Mouse (Mus musculus): ENCODE results near the gene Prss22. TPM values are rescaled to one million over a fixed set of nuclear protein-coding genes. Genes with fewer than 3 reads are reported as not detected.
"Not testable (repeated sequence)": the region's sequence is repeated elsewhere in the genome, so short reads cannot be mapped to it uniquely, and the experiment has no call there.

Gene Prss22
- total RNA-seq, 2 experiments from 2014 or later, result not detected

DNA sequence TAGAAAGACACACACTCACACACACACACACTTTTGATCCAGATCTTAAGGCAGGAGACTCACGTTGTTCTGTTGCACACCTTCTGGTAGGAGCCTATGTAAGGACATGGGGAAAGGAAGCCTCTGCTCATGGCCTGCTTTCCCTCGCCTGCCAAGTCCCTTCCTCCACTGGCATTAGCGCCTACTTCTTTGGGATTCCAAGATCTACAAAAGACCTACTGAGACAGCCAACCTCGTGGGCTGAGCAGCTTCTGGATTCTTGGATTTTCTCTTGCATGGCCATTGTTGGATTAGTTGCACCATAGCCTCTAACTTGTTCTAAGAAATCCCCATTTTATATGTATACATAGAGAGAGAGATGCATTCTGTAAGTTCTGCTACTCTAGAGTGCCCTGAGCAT is 47.1 kb downstream of the Prss22 start:
- DNase-seq; intact Hi-C loops (cut with DNase I): not testable (repeated sequence)

DNA sequence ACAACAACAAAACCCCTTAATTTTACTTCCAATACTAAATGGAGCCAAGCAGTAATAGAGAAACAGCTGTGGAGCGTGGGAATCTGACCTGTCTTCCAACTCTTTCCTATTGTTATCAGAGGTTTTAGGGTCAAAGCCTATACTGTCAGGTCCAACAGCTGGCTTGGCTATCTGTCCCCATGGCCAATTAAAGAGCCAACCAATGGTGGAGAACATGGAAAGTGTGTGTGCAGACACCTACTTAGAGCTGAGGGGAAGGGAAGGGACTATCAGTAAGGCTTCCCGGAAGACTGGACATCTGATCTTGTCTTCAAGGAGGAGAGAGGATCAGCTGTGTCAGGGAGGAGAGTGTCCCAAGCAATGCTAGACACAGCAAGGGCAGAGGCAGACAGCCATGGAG is 48.8 kb downstream of the Prss22 start:
- DNase-seq, result no peak
- intact Hi-C loops (cut with DNase I), result no loop called here

DNA sequence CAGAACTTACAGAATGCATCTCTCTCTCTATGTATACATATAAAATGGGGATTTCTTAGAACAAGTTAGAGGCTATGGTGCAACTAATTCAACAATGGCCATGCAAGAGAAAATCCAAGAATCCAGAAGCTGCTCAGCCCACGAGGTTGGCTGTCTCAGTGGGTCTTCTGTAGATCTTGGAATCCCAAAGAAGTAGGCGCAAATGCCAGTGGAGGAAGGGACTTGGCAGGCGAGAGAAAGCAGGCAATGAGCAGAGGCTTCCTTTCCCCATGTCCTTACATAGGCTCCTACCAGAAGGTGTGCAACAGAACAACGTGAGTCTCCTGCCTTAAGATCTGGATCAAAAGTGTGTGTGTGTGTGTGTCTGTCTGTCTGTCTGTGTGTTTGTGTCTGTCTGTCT is 50.4 kb downstream of the Prss22 start:
- intact Hi-C loops (cut with DNase I); DNase-seq: not testable (repeated sequence)

Small RNA genes within 50 kb of the gene (microRNA-seq; reads per million reads assigned to microRNA genes)
- not detected for gene Gm27700

Other genes starting within 250 kb of the Prss22 start
- 10 to 100 TPM; 87.6 to 92.3 TPM for gene Flywch1, start 226.5 kb downstream of the Prss22 start, total RNA-seq (2021)
- gene Flywch2, start 212.0 kb downstream of the Prss22 start, total RNA-seq (2021), result 10 to 100 TPM; 19.4 to 20.2 TPM
- gene Srrm2, start 207.6 kb downstream of the Prss22 start, total RNA-seq (2021), result 100 to 1,000 TPM; 518 to 552 TPM
- gene Elob, start 169.0 kb downstream of the Prss22 start, total RNA-seq (2021), result 100 to 1,000 TPM; 435 to 447 TPM
- gene Prss33, start 162.0 kb downstream of the Prss22 start, total RNA-seq (2021), result under 1 TPM; 0.34 to 0.48 TPM
- gene Prss32, start 154.2 kb downstream of the Prss22 start, total RNA-seq (2021), result 1 to 10 TPM in 1 of 2 experiments, under 1 TPM in 1; 0.74 to 1.4 TPM
- gene Prss41, start 153.9 kb downstream of the Prss22 start, total RNA-seq (2021), result 1 to 10 TPM; 3.8 to 4.7 TPM
- gene Prss21, start 130.0 kb downstream of the Prss22 start, total RNA-seq (2021), result not detected
- gene Dcpp1, start 117.2 kb downstream of the Prss22 start, total RNA-seq (2021), result not detected
- not detected for gene Dcpp2, start 117.2 kb downstream of the Prss22 start, total RNA-seq (2021)
- not detected for gene Dcpp3, start 80.6 kb downstream of the Prss22 start, total RNA-seq (2021)
- gene Sbp, start 56.4 kb downstream of the Prss22 start, total RNA-seq (2021), result not detected
- gene Sbpl, start 42.8 kb downstream of the Prss22 start, total RNA-seq (2021), result not detected
- under 1 TPM in 1 of 2 experiments, not detected in 1; 0.22 TPM for gene Prss30, start 17.5 kb downstream of the Prss22 start, total RNA-seq (2021)
- gene Prss27, start 40.0 kb upstream of the Prss22 start, total RNA-seq (2021), result not detected
- 10 to 100 TPM; 67.0 to 68.4 TPM for gene Kctd5, start 75.4 kb upstream of the Prss22 start, total RNA-seq (2021)
- gene Pdpk1, start 152.8 kb upstream of the Prss22 start, total RNA-seq (2021), result 10 to 100 TPM; 67.0 to 68.3 TPM
- gene Amdhd2, start 165.7 kb upstream of the Prss22 start, total RNA-seq (2021), result 10 to 100 TPM; 30.2 to 32.0 TPM
- gene Atp6v0c, start 171.6 kb upstream of the Prss22 start, total RNA-seq (2021), result 100 to 1,000 TPM; 770 to 834 TPM
- 10 to 100 TPM; 82.8 to 91.5 TPM for gene Tbc1d24, start 207.5 kb upstream of the Prss22 start, total RNA-seq (2021)
- 10 to 100 TPM; 15.8 to 16.4 TPM for gene Ntn3, start 211.4 kb upstream of the Prss22 start, total RNA-seq (2021)
- gene Tedc2, start 222.8 kb upstream of the Prss22 start, total RNA-seq (2021), result 10 to 100 TPM; 12.6 to 13.7 TPM